Mouse (Mus musculus) kidney, embryonic 14.5 days (tissue): ENCODE measurements around the gene Ino80d. TPM values are rescaled to one million over a fixed set of nuclear protein-coding genes. Genes with fewer than 3 reads are reported as not detected.

Experiments
- ATAC-seq: fragments of 200-750 bp; cut with Nextera tagmentation; 2 replicates; pipeline ENCODE4 v1.8.0; 2017; ENCODE audit warnings: moderate number of reproducible peaks, mild to moderate bottlenecking, moderate TSS enrichment, moderate library complexity; ENCODE audit not compliant: low FRiP score, low TSS enrichment
- H3K27ac ChIP-seq: fragments of 300-500 bp; sonication (generic); 2 replicates; pipeline ENCODE4 v1.5.1; 2014; ENCODE audit warnings: low read depth, mild to moderate bottlenecking, low read length, moderate library complexity, mixed read lengths
- H3K27me3 ChIP-seq: fragments of 300-500 bp; sonication (generic); 2 replicates; pipeline ENCODE4 v1.6.1; 2014; ENCODE audit warnings: mild to moderate bottlenecking, low read length; ENCODE audit not compliant: control insufficient read depth, insufficient read depth
- H3K36me3 ChIP-seq: fragments of 300-500 bp; sonication (generic); 2 replicates; pipeline ENCODE4 v1.6.1; 2014; ENCODE audit warnings: low read length, mixed read lengths; ENCODE audit not compliant: control insufficient read depth, insufficient read depth
- H3K4me1 ChIP-seq: fragments of 300-500 bp; sonication (generic); 2 replicates; pipeline ENCODE4 v1.6.1; 2014; ENCODE audit warnings: low read length, mixed read lengths; ENCODE audit not compliant: control insufficient read depth, insufficient read depth
- H3K4me2 ChIP-seq: fragments of 300-500 bp; sonication (generic); replicated peaks from 2 replicates; pipeline ENCODE4 v1.6.1; 2014; ENCODE audit warnings: low read depth, mild to moderate bottlenecking, low read length
- H3K4me3 ChIP-seq: fragments of 300-500 bp; sonication (generic); 2 replicates; pipeline ENCODE4 v1.5.1; 2014; ENCODE audit warnings: mild to moderate bottlenecking, low read length
- H3K9ac ChIP-seq: fragments of 300-500 bp; sonication (generic); 2 replicates; pipeline ENCODE4 v1.6.1; 2014; ENCODE audit warnings: low read depth, mild to moderate bottlenecking, low read length, moderate library complexity
- H3K9me3 ChIP-seq: fragments of 300-500 bp; sonication (generic); 2 replicates; pipeline ENCODE4 v1.6.1; 2016; ENCODE audit warnings: low read length; ENCODE audit not compliant: control insufficient read depth
- WGBS: fragments of 180-500 bp; shearing (Covaris S2); extraction: QIAGEN DNeasy Blood & Tissue Kit; methylation state at CpG from one replicate; pipeline ENCODE4 v1.1.7; 2014; 5-methylcytosine and 5-hydroxymethylcytosine counted together
- microRNA-seq: library from miRNA; unstranded; fragments of <30 nt; microRNA quantifications from one replicate; pipeline ENCODE4, GENCODE M21; 2016
- polyA plus RNA-seq: library from polyadenylated mRNA; unstranded; fragments of >200 nt; fragmentation: Nextera tagmentation; extraction: Ambion mirVana; gene quantifications from 2 replicates; pipeline ENCODE4 v1.2.1, GENCODE M21; 2014

Ino80d gene
- polyA plus RNA-seq, 1 experiment from 2014 or later = 16.5 TPM

GRCm38 (mm10) chr1:62929477-62929876, 185.0 kb downstream of the Ino80d start:
- Histone ChIP-seq H3K4me3 (no peak overlapping the region), H3K9me3 (no peaks in the 10 kb centered on the region), H3K36me3 (no peaks in the 10 kb centered on the region), H3K27ac (no peak overlapping the region), H3K4me1 (no peaks in the 10 kb centered on the region), H3K4me2 (no peak overlapping the region), H3K9ac (no peak overlapping the region), H3K27me3 (no peaks in the 10 kb centered on the region)
- 3% methylated on average over 8 of the region's 8 CpGs for WGBS
- ATAC-seq = peak; percentile 69; the same call in 1 of the 2 replicates

GRCm38 (mm10) chr1:62919219-62919618, 195.2 kb downstream of the Ino80d start:
- H3K4me1 ChIP-seq = no peaks in the 10 kb centered on the region
- H3K36me3 ChIP-seq = no peaks in the 10 kb centered on the region
- no peak for ATAC-seq
- no peaks in the 10 kb centered on the region; the same call in 1 of the 2 replicates for H3K27me3 ChIP-seq
- no peak overlapping the region for H3K4me2 ChIP-seq
- no peak overlapping the region for H3K4me3 ChIP-seq
- H3K9me3 ChIP-seq = no peaks in the 10 kb centered on the region
- 98% methylated on average over 6 of the region's 6 CpGs for WGBS
- H3K9ac ChIP-seq = no peak overlapping the region
- H3K27ac ChIP-seq = no peak overlapping the region

- Histone ChIP-seq H3K4me2 (no peak overlapping the region), H3K27me3 (no peaks in the 10 kb centered on the region; the same call in 1 of the 2 replicates), H3K27ac (no peak overlapping the region), H3K4me3 (no peak overlapping the region), H3K36me3 (no peaks in the 10 kb centered on the region), H3K9me3 (no peaks in the 10 kb centered on the region), H3K9ac (no peak overlapping the region), H3K4me1 (no peaks in the 10 kb centered on the region)
- ATAC-seq = no peak
- 80% methylated on average over 9 of the region's 9 CpGs for WGBS
Observed at GRCm38 (mm10) chr1:62916609-62917008, 197.9 kb downstream of the Ino80d start.

- Histone ChIP-seq H3K27me3 (no peaks in the 10 kb centered on the region), H3K9ac (no peak overlapping the region), H3K4me3 (no peak overlapping the region), H3K9me3 (no peaks in the 10 kb centered on the region), H3K36me3 (no peaks in the 10 kb centered on the region), H3K27ac (no peak overlapping the region), H3K4me2 (no peak overlapping the region), H3K4me1 (no peaks in the 10 kb centered on the region)
- 77% methylated on average over 6 of the region's 6 CpGs for WGBS
- no peak for ATAC-seq
Observed at GRCm38 (mm10) chr1:62914495-62914894, 200.0 kb downstream of the Ino80d start.

GRCm38 (mm10) chr1:62911426-62911825, 203.0 kb downstream of the Ino80d start:
- no peak overlapping the region for H3K4me3 ChIP-seq
- H3K36me3 ChIP-seq = no peaks in the 10 kb centered on the region
- 40% methylated on average over 7 of the region's 7 CpGs for WGBS
- no peak for ATAC-seq
- no peak overlapping the region for H3K4me2 ChIP-seq
- H3K4me1 ChIP-seq = no peaks in the 10 kb centered on the region
- H3K9me3 ChIP-seq = no peaks in the 10 kb centered on the region
- no peaks in the 10 kb centered on the region for H3K27me3 ChIP-seq
- H3K27ac ChIP-seq = no peak overlapping the region
- H3K9ac ChIP-seq = no peak overlapping the region

- Histone ChIP-seq H3K9ac (no peak overlapping the region), H3K4me1 (no peaks in the 10 kb centered on the region), H3K9me3 (no peaks in the 10 kb centered on the region), H3K27ac (no peak overlapping the region), H3K4me3 (no peak overlapping the region), H3K36me3 (no peaks in the 10 kb centered on the region), H3K27me3 (no peaks in the 10 kb centered on the region), H3K4me2 (no peak overlapping the region)
- 60% methylated on average over 5 of the region's 5 CpGs for WGBS
- no peak for ATAC-seq
Observed at GRCm38 (mm10) chr1:62909126-62909525, 205.3 kb downstream of the Ino80d start.

GRCm38 (mm10) chr1:62908508-62908907, 206.0 kb downstream of the Ino80d start:
- no peak overlapping the region for H3K4me2 ChIP-seq
- no peaks in the 10 kb centered on the region for H3K36me3 ChIP-seq
- H3K9ac ChIP-seq = no peak overlapping the region
- H3K9me3 ChIP-seq = no peaks in the 10 kb centered on the region
- ATAC-seq = peak; percentile 26; the same call in 1 of the 2 replicates
- 57% methylated on average over 6 of the region's 6 CpGs for WGBS
- no peak overlapping the region for H3K4me3 ChIP-seq
- no peaks in the 10 kb centered on the region for H3K4me1 ChIP-seq
- no peak overlapping the region for H3K27ac ChIP-seq
- H3K27me3 ChIP-seq = no peaks in the 10 kb centered on the region

Small RNAs within 50 kb of the gene (microRNA-seq; reads per million reads assigned to microRNA genes)
- gene Gm24557 (not detected), gene Gm44468 (not detected)

Other genes starting within 250 kb of the Ino80d start
- gene Eef1b2, start 62.2 kb upstream of the Ino80d start, polyA plus RNA-seq = 691 and 852 TPM in 2 replicates
- gene Ndufs1, start 62.2 kb upstream of the Ino80d start, polyA plus RNA-seq = 113 and 147 TPM in 2 replicates
- 0.10 and 0.28 TPM in 2 replicates for gene Gpr1, start 99.9 kb upstream of the Ino80d start, polyA plus RNA-seq
- gene Zdbf2, start 158.6 kb upstream of the Ino80d start, polyA plus RNA-seq = 8.1 and 8.6 TPM in 2 replicates